Comparison of ENCODE assay signal across 19 mouse cellular contexts in the genomic region with DNA sequence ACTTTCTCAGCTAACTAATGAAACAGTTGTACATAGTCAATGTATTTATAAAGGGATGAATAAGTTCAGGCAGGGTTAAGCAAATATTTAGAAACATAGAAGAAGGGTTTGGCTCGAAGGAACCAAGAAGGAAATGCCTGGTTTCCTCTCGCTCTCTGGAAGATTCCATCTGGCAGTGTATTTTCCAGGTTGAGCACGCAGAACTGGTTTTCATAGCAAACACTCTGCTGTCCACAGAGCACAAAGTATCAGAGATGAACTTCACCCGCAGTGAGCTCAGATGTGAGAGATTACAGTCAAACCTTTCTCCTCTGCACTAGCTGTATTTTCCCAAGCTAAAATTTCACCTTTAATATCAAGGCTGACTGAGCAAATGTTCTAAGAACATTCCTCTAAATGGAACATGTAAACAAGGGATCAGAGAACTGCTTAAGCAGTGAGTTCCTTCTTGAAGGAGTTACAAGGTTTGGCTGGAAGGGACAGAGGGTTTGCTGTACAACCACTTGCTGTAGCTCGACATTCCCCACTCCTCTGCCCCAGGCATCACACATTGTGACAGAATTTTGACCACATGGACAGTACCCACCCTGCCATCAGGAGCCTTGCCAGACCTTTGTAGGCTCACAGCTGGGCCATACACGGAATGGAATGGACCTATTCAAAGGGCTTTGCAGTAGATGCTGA. TPM values are rescaled to one million over a fixed set of nuclear protein-coding genes. Genes with fewer than 3 reads are reported as not detected.
DNase-seq lines count a peak whose midpoint lies in the region; ATAC-seq and TF ChIP-seq lines count a peak whose summit lies in the region.
"Had no signal": no experiment of that assay in that cellular context is flagged by ENCODE, and none has a peak within 500 bp of the region (broad histone marks: within the 10 kb centered on the region; RNA-seq: fewer than 3 reads in every experiment).

No protein-coding gene starts in this region.

- H3K4me1 ChIP-seq in lung, embryonic 16.5 days (replicated peaks; ENCODE audit: control insufficient read depth, insufficient read depth, low read length) = peaks cover 19% of the 10 kb centered on the region
- H3K4me1 ChIP-seq in lung, adult 2 months (ENCODE audit: control insufficient read depth, insufficient read depth, low read length) = peaks cover 10% of the 10 kb centered on the region
- H3K4me1 ChIP-seq: limb, embryonic 13.5 days; midbrain, embryonic 15.5 days had no signal

- peak; percentile 19 for DNase-seq in kidney, adult 9 months
- DNase-seq in kidney, adult 18-20 months = no peak
- DNase-seq in lung, adult 2 months = no peak
- DNase-seq in lung, postnatal 14 days = peak; percentile 18
- peak; percentile 43 for DNase-seq in yolk sac, embryonic 10.5 days (ENCODE audit: low spot score)
- no peak for DNase-seq in left cerebral cortex, postnatal 10 days (ENCODE audit: extremely low spot score in 1 of 2, low spot score in 2 of 2)
- DNase-seq: adrenal gland, postnatal 36 days; cerebellum, postnatal 14 days; spleen, adult 18-20 months; thymus, adult 18-20 months had no signal

- ATAC-seq in lung, embryonic 16.5 days (ENCODE audit: low read depth) = 0 out of 2 replicates have a peak, but pooled peaks have one; percentile 28
- ATAC-seq: activated CD4-positive, CD25-positive, alpha-beta regulatory T cell, adult 4 months; midbrain, embryonic 15.5 days had no signal

- WGBS in lung, embryonic 16.5 days = 21% methylated on average over 6 of the region's 6 CpGs
- WGBS in lung, adult 2 months = 19% methylated on average over 6 of the region's 6 CpGs

- no peak overlapping the region for H3K4me2 ChIP-seq in lung, embryonic 16.5 days (ENCODE audit: low read depth, low read length)
- H3K4me2 ChIP-seq: limb, embryonic 13.5 days; midbrain, embryonic 15.5 days had no signal

- peak overlapping the region; percentile 23; the same call in 1 of the 2 replicates for H3K9ac ChIP-seq in lung, embryonic 16.5 days (ENCODE audit: low read length)
- H3K9ac ChIP-seq: limb, embryonic 13.5 days; midbrain, embryonic 15.5 days had no signal

- TF ChIP-seq POLR2A in lung, adult 2 months (IDR thresholded peaks at IDR 0.05; ENCODE audit: borderline replicate concordance, extremely low read depth, low read depth, low read length) = no peak

- intact Hi-C loops in left cerebral cortex, postnatal 10 days (cut with DNase I) = no loop called here

- H3K27ac ChIP-seq in lung, embryonic 16.5 days (ENCODE audit: low read length) = peak overlapping the region; percentile 70
- H3K27ac ChIP-seq: left cerebral cortex, adult 2 months; limb, embryonic 13.5 days; midbrain, embryonic 15.5 days had no signal

- H3K36me3 ChIP-seq in lung, embryonic 16.5 days (ENCODE audit: control insufficient read depth, insufficient read depth, low read length) = no peaks in the 10 kb centered on the region
- H3K36me3 ChIP-seq: limb, embryonic 13.5 days; midbrain, embryonic 15.5 days had no signal

- H3K4me3 ChIP-seq in lung, embryonic 16.5 days (ENCODE audit: low read length) = no peak overlapping the region
- no peak overlapping the region for H3K4me3 ChIP-seq in lung, adult 2 months (replicated peaks; ENCODE audit: extremely low read depth, low read depth, low read length)
- H3K4me3 ChIP-seq: left cerebral cortex, adult 2 months; limb, embryonic 13.5 days; midbrain, embryonic 15.5 days had no signal

- H3K9me3 ChIP-seq in lung, embryonic 16.5 days (ENCODE audit: control insufficient read depth, low read length) = no peaks in the 10 kb centered on the region
- H3K9me3 ChIP-seq: limb, embryonic 13.5 days; midbrain, embryonic 15.5 days had no signal

- TF ChIP-seq CTCF in lung, adult 2 months (IDR thresholded peaks at IDR 0.05; ENCODE audit: insufficient read depth, low read length) = no peak

- no peaks in the 10 kb centered on the region for H3K27me3 ChIP-seq in lung, embryonic 16.5 days (ENCODE audit: control insufficient read depth, insufficient read depth, low read depth, low read length)
- H3K27me3 ChIP-seq: CH12.LX; limb, embryonic 13.5 days; midbrain, embryonic 15.5 days had no signal

RNA-seq across cellular contexts. Expression of a gene that starts 15.8 kb away (rescaled TPM):
- 6.9 and 11.0 TPM in 2 replicates for polyA plus RNA-seq in lung, embryonic 16.5 days (2015; fragmentation: Nextera tagmentation; extraction: Ambion mirVana)
- polyA plus RNA-seq in lung, adult 2 months (2012; rRNA removed) = 1.5 and 6.1 TPM in 2 replicates
- total RNA-seq in left cerebral cortex, postnatal 10 days (2021) = not detected
- total RNA-seq: adrenal gland, postnatal 36 days; CH12.LX; left cerebral cortex, adult 2 months had no signal
- polyA plus RNA-seq: activated CD4-positive, CD25-positive, alpha-beta regulatory T cell, adult 4 months; embryonic facial prominence, embryonic 11.5 days; hindbrain, embryonic 11.5 days; neural tube, embryonic 11.5 days had no signal

RNA-seq across cellular contexts. Expression of a gene that starts 33.8 kb away (rescaled TPM):
- 134 and 139 TPM in 2 replicates for polyA plus RNA-seq in lung, embryonic 16.5 days (2015; fragmentation: Nextera tagmentation; extraction: Ambion mirVana)
- 614 and 805 TPM in 2 replicates for polyA plus RNA-seq in lung, adult 2 months (2012; rRNA removed)
- 100 to 1,000 TPM; 209 to 211 TPM for total RNA-seq in left cerebral cortex, postnatal 10 days (2021)

Comparison
In these comparisons a context has a peak if more than half of its experiments do, and no peak if none do; other contexts are left out.
1. DNase-seq: peak in kidney, adult 9 months (single experiment), lung, postnatal 14 days (single experiment) and yolk sac, embryonic 10.5 days (single experiment); none in kidney, adult 18-20 months (single experiment), lung, adult 2 months (single experiment) and left cerebral cortex, postnatal 10 days (0 of 2).